Mouse (Mus musculus) 416B (cell line): ENCODE data around the gene Ppm1g.

Experiments
- DNase-seq: peaks from one replicate; pipeline ENCODE4 v3.0.0; 2011; ENCODE audit warnings: low read depth

The Ppm1g gene

DNA sequence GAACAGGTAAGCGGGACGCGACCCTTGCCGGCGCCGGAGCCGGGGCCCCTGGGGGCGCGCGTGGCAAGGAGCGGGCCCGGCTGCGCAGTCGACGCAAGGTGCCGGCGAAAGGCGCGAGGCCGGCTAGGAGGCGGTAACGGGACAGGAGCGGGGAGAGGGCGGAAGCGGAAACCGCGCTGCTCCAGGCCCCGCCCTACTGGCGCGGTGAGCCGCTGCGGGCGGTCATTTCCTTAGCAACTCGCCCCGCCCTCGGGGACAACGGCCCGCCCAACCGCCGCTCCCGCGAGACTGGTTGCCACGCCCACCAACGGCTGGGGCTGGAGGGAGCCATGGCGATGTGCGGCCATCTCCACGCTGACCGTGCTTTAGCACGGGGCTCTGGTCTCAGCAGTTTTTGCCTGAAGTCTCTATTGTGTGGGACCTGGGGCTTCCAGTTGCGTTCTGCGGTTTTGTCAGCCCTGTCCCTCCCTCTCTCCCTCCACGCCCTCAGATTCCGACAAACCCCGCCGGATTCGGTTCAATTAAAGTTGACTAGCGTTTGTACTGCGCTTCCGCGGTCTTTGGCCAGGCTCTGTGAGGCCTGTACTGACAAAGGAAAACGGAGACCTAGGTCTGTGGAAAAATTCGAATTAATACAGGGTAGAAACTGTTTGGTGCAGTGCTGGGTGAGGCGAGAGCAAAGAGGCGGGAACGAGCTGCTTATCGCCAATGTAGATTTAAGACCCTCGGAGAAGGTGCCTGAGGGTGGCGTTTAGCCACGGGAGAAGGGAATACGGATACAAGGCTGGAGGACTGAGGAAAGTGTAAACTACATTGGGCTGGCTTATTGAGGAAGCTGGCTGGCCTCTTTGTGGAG, at the start of gene Ppm1g:
Gene Ppm1g (minus strand): TSS at position 240 of the 856 bp plus-strand sequence.
- peak; percentile 96 for DNase-seq

- no peak for DNase-seq
Observed at GRCm38 (mm10) chr5:31267686-31268085, 47.2 kb upstream of the Ppm1g start.

GRCm38 (mm10) chr5:31266101-31266500, 45.6 kb upstream of the Ppm1g start:
- DNase-seq, result no peak

DNA sequence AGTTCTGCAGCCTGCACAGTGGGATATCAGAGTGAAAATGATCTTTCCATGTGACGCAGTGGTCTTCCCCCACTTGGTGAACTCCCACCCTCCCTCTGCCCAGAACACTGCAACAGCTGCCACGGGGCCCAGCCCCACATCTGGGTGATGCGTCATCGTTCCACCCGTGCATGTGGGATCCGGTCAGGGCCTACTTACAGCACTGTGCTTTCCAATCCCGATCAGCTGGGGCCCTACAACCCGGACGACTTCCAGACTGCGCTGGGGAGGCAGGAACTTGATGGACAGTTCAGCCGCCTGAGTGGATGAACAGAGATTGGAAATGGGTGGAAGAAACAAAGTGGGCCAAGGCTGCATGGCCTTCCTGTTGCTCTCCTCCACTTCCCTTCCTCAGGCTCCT, 37.1 kb upstream of the Ppm1g start:
- no peak for DNase-seq

GRCm38 (mm10) chr5:31255971-31256370, 35.5 kb upstream of the Ppm1g start:
- DNase-seq, result no peak

GRCm38 (mm10) chr5:31255381-31255780, 34.9 kb upstream of the Ppm1g start:
- no peak for DNase-seq

DNA sequence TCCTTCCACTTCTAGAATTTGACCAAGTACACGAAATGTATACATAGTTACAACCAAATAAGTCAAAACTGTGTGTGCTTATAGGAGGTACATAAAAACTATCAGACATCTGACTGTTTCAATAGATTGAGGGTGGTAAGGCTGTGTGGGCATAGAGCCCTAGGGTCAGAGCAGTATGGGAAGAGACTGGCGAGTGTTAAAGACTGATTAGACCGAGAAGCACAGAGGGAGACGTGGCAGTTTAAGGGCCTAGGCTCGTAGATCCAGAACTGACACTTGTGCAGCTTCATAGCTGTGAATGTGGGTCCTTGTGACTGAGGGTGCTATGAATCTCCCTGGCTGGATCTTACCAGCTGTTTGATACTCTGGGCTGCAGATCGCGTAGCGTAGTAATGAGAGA, 34.4 kb upstream of the Ppm1g start:
- no peak for DNase-seq

- peak; percentile 17 for DNase-seq
Observed at GRCm38 (mm10) chr5:31254452-31254851, 34.0 kb upstream of the Ppm1g start.

DNA sequence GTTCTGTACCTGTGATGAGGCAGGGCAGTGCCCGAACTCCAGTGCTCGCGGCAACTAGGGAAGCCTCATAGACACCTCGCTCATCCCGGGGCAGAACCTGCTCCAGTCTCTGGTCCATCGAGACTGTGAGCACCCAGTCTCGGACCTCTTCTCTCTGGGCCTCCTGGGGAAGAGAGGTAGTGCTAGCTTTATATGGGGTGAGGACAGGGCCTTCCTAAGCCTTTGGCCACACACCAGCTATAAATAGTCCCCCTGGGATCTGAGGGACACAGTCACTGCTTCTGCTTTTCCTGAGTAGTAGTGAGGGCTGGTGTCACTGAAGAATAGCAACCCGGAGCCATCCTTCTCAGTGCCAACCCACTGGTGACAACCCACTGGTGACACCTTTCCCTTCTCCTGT, 33.3 kb upstream of the Ppm1g start:
- no peak for DNase-seq

DNA sequence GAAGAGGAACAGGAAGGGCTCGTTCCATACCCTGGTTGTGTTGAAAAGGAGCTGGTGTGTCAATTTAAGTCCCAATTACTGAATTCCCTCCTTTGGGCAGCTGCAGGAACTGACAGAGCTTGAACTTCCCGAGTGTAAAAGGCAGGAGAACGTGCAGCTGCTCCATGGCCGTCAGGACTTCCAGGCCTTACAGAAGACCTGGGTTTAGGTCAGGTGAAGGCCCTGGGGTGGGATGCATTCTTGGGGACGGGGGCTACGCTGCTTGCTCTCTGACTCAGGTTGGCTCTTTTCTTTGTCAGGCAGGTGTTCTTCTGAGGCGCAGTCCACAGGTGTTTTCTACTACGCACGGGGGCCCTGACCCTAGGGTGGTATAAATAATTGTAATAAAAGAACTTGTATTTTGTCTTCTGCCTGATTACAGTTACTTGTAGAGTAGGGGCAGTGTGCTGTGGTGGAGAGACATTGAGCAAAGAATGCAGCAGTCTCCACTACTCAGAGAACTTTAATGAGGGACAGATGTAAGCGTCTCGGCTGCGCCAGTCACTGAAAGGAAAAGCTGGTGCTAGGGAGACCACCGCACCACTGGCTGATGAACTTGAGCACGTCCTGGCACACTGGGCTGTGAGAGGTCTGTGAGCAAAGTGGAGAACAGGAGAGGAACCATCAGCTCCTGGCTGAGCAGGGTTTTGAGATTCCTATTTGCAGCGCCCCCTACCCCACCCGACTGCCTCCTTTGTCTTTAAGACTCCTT, 32.5 kb upstream of the Ppm1g start:
- DNase-seq, result no peak

- no peak for DNase-seq
Observed at GRCm38 (mm10) chr5:31252151-31252550, 31.7 kb upstream of the Ppm1g start.

GRCm38 (mm10) chr5:31251541-31252101, 31.1 kb upstream of the Ppm1g start, which contains the start of gene Krtcap3:
Gene Krtcap3, plus strand, starts transcription at chr5:31251691.
- no peak for DNase-seq

GRCm38 (mm10) chr5:31250716-31251115, 30.2 kb upstream of the Ppm1g start:
- no peak for DNase-seq

GRCm38 (mm10) chr5:31242191-31242590, 21.7 kb upstream of the Ppm1g start:
- no peak for DNase-seq

DNA sequence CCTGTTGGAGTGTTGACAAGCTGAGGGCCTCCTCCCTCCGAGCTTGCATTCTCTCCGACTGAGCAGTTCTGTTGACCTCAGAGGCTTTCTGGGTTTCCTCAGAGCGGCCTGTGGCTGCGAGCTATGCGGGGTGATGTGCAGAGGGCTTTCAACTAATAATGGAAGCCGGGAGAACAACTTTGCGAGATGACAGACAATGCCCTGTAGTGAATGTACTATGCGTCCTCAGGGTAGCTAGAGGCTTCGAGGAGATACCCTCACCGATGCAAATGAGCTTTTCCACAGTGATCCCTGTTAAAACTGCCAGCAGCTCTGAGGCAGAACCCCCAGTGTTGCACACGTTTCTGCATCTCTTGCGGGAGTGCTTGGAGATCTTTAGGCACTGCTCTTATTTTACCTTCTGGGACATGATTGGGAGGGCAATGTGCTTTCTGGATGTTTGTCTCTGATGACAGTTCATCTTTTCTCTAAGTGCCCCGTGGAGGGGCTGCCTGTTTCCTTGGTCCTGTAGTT, 21.1 kb upstream of the Ppm1g start:
- DNase-seq, result no peak

GRCm38 (mm10) chr5:31240637-31241521, 20.4 kb upstream of the Ppm1g start, which contains the start of the genes Nrbp1 and Gm9970:
Gene Nrbp1, plus strand, starts transcription at chr5:31240864.
Gene Gm9970, minus strand, starts transcription at chr5:31241232.
- peak; percentile 96 for DNase-seq

GRCm38 (mm10) chr5:31226641-31227040, 6.2 kb upstream of the Ppm1g start:
- no peak for DNase-seq

- no peak for DNase-seq
Observed at GRCm38 (mm10) chr5:31222696-31223095, 2.2 kb upstream of the Ppm1g start.

- peak; percentile 90 for DNase-seq
Observed at GRCm38 (mm10) chr5:31221304-31221945, 938 bp upstream of the Ppm1g start.

DNA sequence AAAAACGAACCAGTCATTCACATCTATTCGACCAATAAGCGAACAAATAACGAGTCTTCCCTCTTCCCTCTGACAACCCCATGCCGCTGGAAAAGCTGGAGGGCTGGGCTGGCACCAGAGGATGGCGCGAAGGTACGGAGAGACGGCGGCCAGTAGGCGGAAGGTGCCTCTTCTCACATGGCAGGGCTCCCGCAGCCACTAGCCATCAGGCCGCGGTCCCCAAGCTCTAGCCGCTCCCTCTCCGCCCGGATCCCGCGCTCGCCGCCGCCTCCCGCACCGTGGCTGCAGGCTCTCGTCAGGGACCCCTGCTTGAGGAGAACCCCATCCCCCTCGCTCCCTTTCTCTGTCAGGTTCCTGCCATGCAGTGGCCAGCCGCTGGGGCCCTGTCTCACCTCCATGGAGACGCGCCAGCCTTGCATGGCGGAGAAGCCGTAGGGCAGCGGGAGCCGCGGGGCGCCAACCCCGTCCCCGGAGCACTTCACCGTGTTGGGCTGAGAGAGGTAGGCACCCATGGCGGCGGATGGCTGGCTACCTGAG, 508 bp downstream of the Ppm1g start:
- DNase-seq, result peak; percentile 70

DNA sequence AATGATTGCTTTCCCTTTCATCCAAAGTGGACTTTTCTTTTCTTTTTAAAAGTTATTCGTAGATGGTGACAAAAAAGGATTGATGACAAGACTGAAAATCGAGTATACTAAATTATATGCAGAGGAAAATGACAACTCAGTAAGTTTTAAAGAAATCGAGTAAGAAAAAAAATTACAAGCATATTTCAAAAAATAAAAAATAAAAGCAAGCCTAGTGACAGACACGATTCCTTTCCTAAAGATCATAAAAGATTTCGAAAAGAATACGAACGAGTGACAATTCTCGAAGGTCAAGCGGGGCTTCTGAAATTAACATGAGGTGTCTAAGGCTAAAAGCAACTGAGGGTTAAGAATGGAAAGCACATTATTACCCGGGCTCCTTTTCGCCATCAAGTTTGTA, 1.0 kb downstream of the Ppm1g start:
- DNase-seq, result no peak
